Mouse (Mus musculus) cerebellum, adult 2 months (tissue): ENCODE measurements at regions not wholly inside any gene's neighbourhood (a gene's known extent, or its start where the extent isn't known, plus 50 kb on each side); places are given as distances from the start of the nearest gene placed in this dataset.

Experiments
- CTCF ChIP-seq: fragments of 200-500 bp; IDR thresholded peaks from 2 replicates; pipeline ENCODE4 v1.5.1; 2011; ENCODE audit warnings: low read depth, mild to moderate bottlenecking, control low read depth, low read length, moderate library complexity, borderline replicate concordance; ENCODE audit not compliant: insufficient read depth
- POLR2A ChIP-seq: fragments of 200-500 bp; IDR thresholded peaks from 2 replicates; pipeline ENCODE4 v1.6.1; 2011; ENCODE audit warnings: low read length, control low read depth, borderline replicate concordance; ENCODE audit not compliant: insufficient read depth

DNA sequence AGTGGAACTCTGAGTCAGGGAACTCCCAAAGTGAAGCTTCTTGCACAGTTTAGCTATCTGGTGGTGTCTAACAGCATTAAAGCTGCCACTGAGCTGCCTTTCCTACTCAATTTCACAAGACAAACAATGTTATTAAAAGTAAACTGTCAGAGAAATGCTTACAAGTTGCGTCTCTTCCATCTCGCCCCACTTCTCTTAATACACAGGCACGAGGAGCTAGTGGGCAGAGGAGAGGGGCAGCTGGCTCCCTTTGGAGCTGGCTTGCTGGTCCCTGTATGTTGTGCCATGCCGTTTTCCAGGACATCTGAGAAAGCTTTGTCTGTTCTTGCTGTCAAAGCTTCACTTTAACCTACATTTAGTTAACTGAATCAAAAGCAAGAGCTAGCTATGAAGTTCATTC, 185.8 kb upstream of the Gypa start:
- TF ChIP-seq CTCF (no peak), POLR2A (no peak)
